Mouse (Mus musculus): Measurements from ENCODE around the gene Elfn2. TPM values are rescaled to one million over a fixed set of nuclear protein-coding genes. Genes with fewer than 3 reads are reported as not detected.

Elfn2 gene
- polyA plus RNA-seq, 1 experiment from 2014 or later, result 0.88 TPM

GRCm38 (mm10) chr15:78719416-78719815, 845 bp upstream of the Elfn2 start:
- Histone ChIP-seq H3K36me3 (no peaks in the 10 kb centered on the region), H3K9ac (replicated peaks) (no peak overlapping the region), H3K4me1 (peaks cover 28% of the 10 kb centered on the region), H3K4me3 (no peak overlapping the region; the same call in 1 of the 2 replicates), H3K9me3 (no peaks in the 10 kb centered on the region), H3K27me3 (peaks cover 73% of the 10 kb centered on the region), H3K27ac (replicated peaks) (no peak overlapping the region), H3K4me2 (replicated peaks) (no peak overlapping the region)
- ATAC-seq (ENCODE audit: low FRiP score, low read depth), result no peak
- WGBS, result 7% methylated on average over 14 of the region's 14 CpGs

GRCm38 (mm10) chr15:78716936-78717335, 1.6 kb downstream of the Elfn2 start:
- Histone ChIP-seq H3K4me3 (peak overlapping the region; percentile 12; the same call in 1 of the 2 replicates), H3K9me3 (no peaks in the 10 kb centered on the region), H3K27ac (replicated peaks) (no peak overlapping the region), H3K4me2 (replicated peaks) (peak overlapping the region; percentile 96), H3K9ac (replicated peaks) (no peak overlapping the region), H3K36me3 (no peaks in the 10 kb centered on the region), H3K27me3 (peaks cover 90% of the 10 kb centered on the region), H3K4me1 (peaks cover 44% of the 10 kb centered on the region)
- 55% methylated on average over 13 of the region's 13 CpGs for WGBS
- no peak for ATAC-seq (ENCODE audit: low FRiP score, low read depth)

GRCm38 (mm10) chr15:78715856-78716255, 2.7 kb downstream of the Elfn2 start:
- ATAC-seq (ENCODE audit: low FRiP score, low read depth), result no peak
- Histone ChIP-seq H3K4me1 (peaks cover 54% of the 10 kb centered on the region), H3K27me3 (peaks cover 99% of the 10 kb centered on the region), H3K36me3 (no peaks in the 10 kb centered on the region), H3K27ac (replicated peaks) (no peak overlapping the region), H3K4me3 (no peak overlapping the region), H3K4me2 (replicated peaks) (no peak overlapping the region), H3K9me3 (no peaks in the 10 kb centered on the region), H3K9ac (replicated peaks) (no peak overlapping the region)
- 56% methylated on average over 5 of the region's 5 CpGs for WGBS

GRCm38 (mm10) chr15:78713751-78714150, 4.8 kb downstream of the Elfn2 start:
- ATAC-seq (ENCODE audit: low FRiP score, low read depth), result no peak
- no peak overlapping the region for H3K4me3 ChIP-seq
- H3K9me3 ChIP-seq, result no peaks in the 10 kb centered on the region
- H3K9ac ChIP-seq (replicated peaks), result no peak overlapping the region
- H3K27me3 ChIP-seq, result peaks cover 86% of the 10 kb centered on the region
- peaks cover 59% of the 10 kb centered on the region for H3K4me1 ChIP-seq
- no peak overlapping the region for H3K27ac ChIP-seq (replicated peaks)
- WGBS, result 83% methylated on average over 7 of the region's 7 CpGs
- no peaks in the 10 kb centered on the region for H3K36me3 ChIP-seq
- no peak overlapping the region for H3K4me2 ChIP-seq (replicated peaks)

- Histone ChIP-seq H3K4me3 (peak overlapping the region; percentile 31), H3K4me1 (peaks cover 47% of the 10 kb centered on the region), H3K4me2 (replicated peaks) (peak overlapping the region; percentile 55), H3K9ac (replicated peaks) (peak overlapping the region; percentile 34), H3K27ac (replicated peaks) (no peak overlapping the region; the same call in 1 of the 2 replicates), H3K27me3 (peaks cover 74% of the 10 kb centered on the region), H3K9me3 (no peaks in the 10 kb centered on the region), H3K36me3 (no peaks in the 10 kb centered on the region)
- ATAC-seq (ENCODE audit: low FRiP score, low read depth), result peak; percentile 39
- WGBS, result 8% methylated on average over 53 of the region's 53 CpGs
Measured at GRCm38 (mm10) chr15:78712335-78713258, 6.0 kb downstream of the Elfn2 start.

GRCm38 (mm10) chr15:78711935-78712334, 6.6 kb downstream of the Elfn2 start:
- H3K9ac ChIP-seq (replicated peaks), result no peak overlapping the region
- H3K36me3 ChIP-seq, result no peaks in the 10 kb centered on the region
- 76% methylated on average over 7 of the region's 7 CpGs for WGBS
- no peak overlapping the region for H3K27ac ChIP-seq (replicated peaks)
- H3K27me3 ChIP-seq, result peaks cover 71% of the 10 kb centered on the region
- no peaks in the 10 kb centered on the region for H3K9me3 ChIP-seq
- H3K4me3 ChIP-seq, result no peak overlapping the region
- no peak for ATAC-seq (ENCODE audit: low FRiP score, low read depth)
- no peak overlapping the region for H3K4me2 ChIP-seq (replicated peaks)
- peaks cover 44% of the 10 kb centered on the region for H3K4me1 ChIP-seq

- 31% methylated on average over 6 of the region's 6 CpGs for WGBS
- 0 out of 2 replicates have a peak overlapping the region, but pooled peaks have one; percentile 43 for H3K27ac ChIP-seq (replicated peaks)
- no peaks in the 10 kb centered on the region for H3K36me3 ChIP-seq
- no peak overlapping the region for H3K9ac ChIP-seq (replicated peaks)
- H3K4me1 ChIP-seq, result peaks cover 41% of the 10 kb centered on the region
- ATAC-seq (ENCODE audit: low FRiP score, low read depth), result no peak
- peaks cover 66% of the 10 kb centered on the region for H3K27me3 ChIP-seq
- no peak overlapping the region for H3K4me2 ChIP-seq (replicated peaks)
- no peaks in the 10 kb centered on the region for H3K9me3 ChIP-seq
- no peak overlapping the region for H3K4me3 ChIP-seq
Measured at GRCm38 (mm10) chr15:78710634-78711033, 7.9 kb downstream of the Elfn2 start.

GRCm38 (mm10) chr15:78709767-78710166, 8.8 kb downstream of the Elfn2 start:
- no peaks in the 10 kb centered on the region for H3K9me3 ChIP-seq
- no peak overlapping the region for H3K4me2 ChIP-seq (replicated peaks)
- H3K4me1 ChIP-seq, result peaks cover 41% of the 10 kb centered on the region
- 0 out of 2 replicates have a peak overlapping the region, but pooled peaks have one; percentile 28 for H3K9ac ChIP-seq (replicated peaks)
- no peaks in the 10 kb centered on the region for H3K36me3 ChIP-seq
- ATAC-seq (ENCODE audit: low FRiP score, low read depth), result peak; percentile 45; the same call in 1 of the 2 replicates
- WGBS, result 14% methylated on average over 7 of the region's 7 CpGs
- H3K4me3 ChIP-seq, result no peak overlapping the region
- peak overlapping the region; percentile 43; the same call in 1 of the 2 replicates for H3K27ac ChIP-seq (replicated peaks)
- peaks cover 61% of the 10 kb centered on the region for H3K27me3 ChIP-seq

- no peaks in the 10 kb centered on the region for H3K9me3 ChIP-seq
- no peak for ATAC-seq (ENCODE audit: low FRiP score, low read depth)
- peaks cover 22% of the 10 kb centered on the region for H3K4me1 ChIP-seq
- H3K36me3 ChIP-seq, result no peaks in the 10 kb centered on the region
- no peak overlapping the region for H3K9ac ChIP-seq (replicated peaks)
- WGBS, result 66% methylated on average over 3 of the region's 3 CpGs
- H3K27ac ChIP-seq (replicated peaks), result no peak overlapping the region
- H3K4me3 ChIP-seq, result no peak overlapping the region
- peaks cover 39% of the 10 kb centered on the region for H3K27me3 ChIP-seq
- no peak overlapping the region for H3K4me2 ChIP-seq (replicated peaks)
Measured at GRCm38 (mm10) chr15:78706630-78707029, 11.9 kb downstream of the Elfn2 start.

- Histone ChIP-seq H3K9ac (replicated peaks) (no peak overlapping the region), H3K4me2 (replicated peaks) (no peak overlapping the region), H3K9me3 (no peaks in the 10 kb centered on the region), H3K27me3 (peaks cover 30% of the 10 kb centered on the region), H3K4me1 (peaks cover 5% of the 10 kb centered on the region), H3K4me3 (no peak overlapping the region), H3K27ac (replicated peaks) (no peak overlapping the region), H3K36me3 (no peaks in the 10 kb centered on the region)
- WGBS, result 84% methylated on average over 4 of the region's 4 CpGs
- ATAC-seq (ENCODE audit: low FRiP score, low read depth), result no peak
Measured at GRCm38 (mm10) chr15:78704824-78705223, 13.7 kb downstream of the Elfn2 start.

GRCm38 (mm10) chr15:78704007-78704406, 14.6 kb downstream of the Elfn2 start:
- Histone ChIP-seq H3K9ac (replicated peaks) (no peak overlapping the region), H3K27me3 (peaks cover 37% of the 10 kb centered on the region), H3K36me3 (no peaks in the 10 kb centered on the region), H3K4me3 (no peak overlapping the region), H3K9me3 (no peaks in the 10 kb centered on the region), H3K27ac (replicated peaks) (no peak overlapping the region), H3K4me1 (no peaks in the 10 kb centered on the region), H3K4me2 (replicated peaks) (no peak overlapping the region)
- WGBS, result 87% methylated on average over 3 of the region's 3 CpGs
- no peak for ATAC-seq (ENCODE audit: low FRiP score, low read depth)

GRCm38 (mm10) chr15:78700420-78700819, 18.2 kb downstream of the Elfn2 start:
- Histone ChIP-seq H3K36me3 (no peaks in the 10 kb centered on the region), H3K9me3 (no peaks in the 10 kb centered on the region), H3K27ac (replicated peaks) (no peak overlapping the region), H3K4me1 (peaks cover 17% of the 10 kb centered on the region), H3K27me3 (peaks cover 34% of the 10 kb centered on the region), H3K4me2 (replicated peaks) (no peak overlapping the region), H3K4me3 (no peak overlapping the region), H3K9ac (replicated peaks) (no peak overlapping the region)
- 75% methylated on average over 2 of the region's 2 CpGs for WGBS
- no peak for ATAC-seq (ENCODE audit: low FRiP score, low read depth)

All from midbrain, embryonic 12.5 days (tissue).